Mouse (Mus musculus): ENCODE data around the gene Bri3. TPM values are rescaled to one million over a fixed set of nuclear protein-coding genes. Genes with fewer than 3 reads are reported as not detected.

The Bri3 gene
- total RNA-seq, 2 experiments from 2014 or later = 64.7 to 65.3 TPM

- peak; percentile 77 for TF ChIP-seq CTCF (conservative IDR thresholded peaks at IDR 0.05)
These were observed 222.8 kb downstream of the Bri3 start for GRCm38 (mm10) chr5:144466987-144467386.

GRCm38 (mm10) chr5:144473056-144473455, 228.8 kb downstream of the Bri3 start:
- no peak for TF ChIP-seq CTCF (conservative IDR thresholded peaks at IDR 0.05)
- Histone ChIP-seq H3K4me3 (no peak overlapping the region), H3K27ac (no peak overlapping the region)
- no peak for DNase-seq (ENCODE audit: low spot score in 2 of 2)

More at GRCm38 (mm10) chr5:144466987-144467386, 222.8 kb downstream of the Bri3 start:
- Histone ChIP-seq H3K4me3 (no peak overlapping the region), H3K27ac (no peak overlapping the region)
- DNase-seq (ENCODE audit: low spot score in 2 of 2) = peak in 1 of 2 experiments; percentile 16

GRCm38 (mm10) chr5:144479677-144480171, 235.5 kb downstream of the Bri3 start:
- DNase-seq (ENCODE audit: low spot score in 2 of 2) = no peak
- no peak for TF ChIP-seq CTCF (conservative IDR thresholded peaks at IDR 0.05)
- Histone ChIP-seq H3K4me3 (no peak overlapping the region), H3K27ac (no peak overlapping the region)

- no peak overlapping the region for H3K27ac ChIP-seq
- TF ChIP-seq CTCF (conservative IDR thresholded peaks at IDR 0.05) = no peak
- DNase-seq (ENCODE audit: low spot score in 2 of 2) = no peak
- no peak overlapping the region for H3K4me3 ChIP-seq
These were observed 239.6 kb downstream of the Bri3 start for GRCm38 (mm10) chr5:144483659-144484375.

GRCm38 (mm10) chr5:144491308-144491707, 247.1 kb downstream of the Bri3 start:
- no peak for DNase-seq (ENCODE audit: low spot score in 2 of 2)
- no peak for TF ChIP-seq CTCF (conservative IDR thresholded peaks at IDR 0.05)
- no peak overlapping the region for H3K4me3 ChIP-seq
- H3K27ac ChIP-seq = no peak overlapping the region

Other genes with a start within 250 kb of the Bri3 start
- gene Ccz1, start 229.6 kb upstream of the Bri3 start, total RNA-seq (2021) = 10 to 100 TPM; 37.1 to 41.2 TPM
- gene Ocm, start 217.8 kb upstream of the Bri3 start, total RNA-seq (2021) = not detected
- 10 to 100 TPM; 87.7 to 91.1 TPM for gene Lmtk2, start 144.0 kb upstream of the Bri3 start, total RNA-seq (2021)
- gene Bhlha15, start 54.2 kb upstream of the Bri3 start, total RNA-seq (2021) = under 1 TPM; 0.20 to 0.22 TPM
- gene Tecpr1, start 20.8 kb upstream of the Bri3 start, total RNA-seq (2021) = 100 to 1,000 TPM; 107 to 115 TPM
- gene Baiap2l1, start 113.7 kb downstream of the Bri3 start, total RNA-seq (2021) = under 1 TPM; 0.46 to 0.49 TPM

Measured in layer of hippocampus, adult 2 months (tissue).